Mouse (Mus musculus): Measurements from ENCODE around the gene Atp5e. TPM values are rescaled to one million over a fixed set of nuclear protein-coding genes. Genes with fewer than 3 reads are reported as not detected.

Gene Atp5e
- total RNA-seq, 2 experiments from 2014 or later: 994 to 1,118 TPM

GRCm38 (mm10) chr2:174426856-174427255, 37.0 kb downstream of the Atp5e start:
- intact Hi-C loops (cut with DNase I): no loop called here

GRCm38 (mm10) chr2:174424301-174425085, 39.4 kb downstream of the Atp5e start:
- intact Hi-C loops (cut with DNase I): no loop called here
- DNase-seq: no peak

More at GRCm38 (mm10) chr2:174426856-174427255, 37.0 kb downstream of the Atp5e start:
- DNase-seq: peak in 1 of 2 experiments; percentile 9

GRCm38 (mm10) chr2:174421107-174421506, 42.8 kb downstream of the Atp5e start:
- intact Hi-C loops (cut with DNase I): no loop called here
- DNase-seq: no peak

GRCm38 (mm10) chr2:174415731-174416310, 48.1 kb downstream of the Atp5e start, which contains the start of gene Nelfcd:
Gene Nelfcd (plus strand): TSS chr2:174415804.
- DNase-seq: peak; percentile 92 to 93
- intact Hi-C loops (cut with DNase I): loop anchor here (2.0 kb wide), 1 partner anchor 77 kb away; no protein-coding TSS in a partner anchor

- intact Hi-C loops (cut with DNase I): loop anchor here (2.0 kb wide), 1 partner anchor 76 kb away; no protein-coding TSS in a partner anchor
- no peak for DNase-seq
Observed at GRCm38 (mm10) chr2:174415001-174415730, 48.7 kb downstream of the Atp5e start.

- intact Hi-C loops (cut with DNase I): no loop called here
Observed at GRCm38 (mm10) chr2:174413127-174413526, 50.8 kb downstream of the Atp5e start.

More at GRCm38 (mm10) chr2:174413127-174413526, 50.8 kb downstream of the Atp5e start:
- DNase-seq: no peak

Other genes starting within 250 kb of the Atp5e start
- 1,000 to 10,000 TPM; 1,262 to 1,407 TPM for gene Gnas, start 179.8 kb downstream of the Atp5e start, total RNA-seq (2021)
- 1 to 10 TPM; 2.4 to 3.0 TPM for gene Gm20721, start 117.4 kb downstream of the Atp5e start, total RNA-seq (2021)
- gene Nelfcd, start 48.3 kb downstream of the Atp5e start, total RNA-seq (2021): 10 to 100 TPM; 19.2 to 21.2 TPM
- 10 to 100 TPM; 23.4 to 24.7 TPM for gene Ctsz, start 25.1 kb downstream of the Atp5e start, total RNA-seq (2021)
- gene Tubb1, start 13.4 kb downstream of the Atp5e start, total RNA-seq (2021): not detected
- 10 to 100 TPM; 43.1 to 48.1 TPM for gene Prelid3b, start 9.0 kb upstream of the Atp5e start, total RNA-seq (2021)
- under 1 TPM in 1 of 2 experiments, not detected in 1; 0.05 TPM for gene Zfp831, start 179.4 kb upstream of the Atp5e start, total RNA-seq (2021)

Measured in gastrocnemius, postnatal 36 days (tissue).